9 mouse cellular contexts compared by ENCODE assay signal in the genomic region with DNA sequence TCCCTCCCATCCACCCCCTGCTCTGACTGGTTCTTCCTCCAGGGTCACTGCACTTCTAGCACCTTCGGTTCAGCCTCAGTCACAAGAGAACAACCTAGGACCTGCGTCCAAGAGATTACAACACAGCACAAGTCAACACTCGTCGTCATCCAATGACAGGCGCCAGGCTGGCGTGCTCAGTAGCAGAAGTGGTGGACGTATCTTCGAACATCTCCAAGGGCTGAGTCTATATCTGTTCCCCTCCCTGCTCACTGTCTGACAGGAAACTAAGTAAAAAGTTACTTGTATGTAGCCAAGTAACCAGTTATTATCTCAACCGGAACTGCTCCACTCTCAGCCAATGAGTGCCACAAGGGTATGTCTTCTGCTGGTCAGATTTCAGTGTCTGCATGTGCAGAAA. TPM values are rescaled to one million over a fixed set of nuclear protein-coding genes. Genes with fewer than 3 reads are reported as not detected.
DNase-seq lines count a peak whose midpoint lies in the region; ATAC-seq and TF ChIP-seq lines count a peak whose summit lies in the region.
"Had no signal": no experiment of that assay in that cellular context is flagged by ENCODE, and none has a peak within 500 bp of the region (broad histone marks: within the 10 kb centered on the region; RNA-seq: fewer than 3 reads in every experiment).

No protein-coding gene starts in this region.

- no peak overlapping the region for H3K4me3 ChIP-seq in forebrain, embryonic 11.5 days (ENCODE audit: low read depth, low read length)
- no peak overlapping the region for H3K4me3 ChIP-seq in forebrain, embryonic 13.5 days
- H3K4me3 ChIP-seq in bone marrow, adult 2 months (replicated peaks; ENCODE audit: control insufficient read depth, low read depth, low read length): no peak overlapping the region
- H3K4me3 ChIP-seq in hindbrain, embryonic 11.5 days (ENCODE audit: low read depth, low read length): no peak overlapping the region
- no peak overlapping the region for H3K4me3 ChIP-seq in forebrain, embryonic 12.5 days (replicated peaks)
- H3K4me3 ChIP-seq: neural tube, embryonic 12.5 days had no signal

- H3K4me1 ChIP-seq in forebrain, embryonic 11.5 days (replicated peaks; ENCODE audit: control insufficient read depth, insufficient read depth, low read length): no peaks in the 10 kb centered on the region
- no peaks in the 10 kb centered on the region for H3K4me1 ChIP-seq in forebrain, embryonic 13.5 days
- peaks cover 5% of the 10 kb centered on the region for H3K4me1 ChIP-seq in bone marrow, adult 2 months (ENCODE audit: control insufficient read depth, insufficient read depth, low read length)
- H3K4me1 ChIP-seq in hindbrain, embryonic 11.5 days (replicated peaks; ENCODE audit: control insufficient read depth, insufficient read depth, low read length): no peaks in the 10 kb centered on the region
- H3K4me1 ChIP-seq in forebrain, embryonic 12.5 days: no peaks in the 10 kb centered on the region
- H3K4me1 ChIP-seq: neural tube, embryonic 12.5 days had no signal

- TF ChIP-seq CTCF in bone marrow, adult 2 months (IDR thresholded peaks at IDR 0.05; ENCODE audit: control insufficient read depth, insufficient read depth, low read length): no peak

- WGBS in forebrain, embryonic 11.5 days: 90% methylated on average over 9 of the region's 9 CpGs
- 89% methylated on average over 9 of the region's 9 CpGs for WGBS in forebrain, embryonic 13.5 days
- WGBS in bone marrow, adult 2 months: 15% methylated on average over 9 of the region's 9 CpGs
- 90% methylated on average over 9 of the region's 9 CpGs for WGBS in hindbrain, embryonic 11.5 days
- WGBS in forebrain, embryonic 12.5 days: 91% methylated on average over 9 of the region's 9 CpGs

- no peak for DNase-seq in forebrain, embryonic 11.5 days (ENCODE audit: low spot score)
- DNase-seq in heart, postnatal 36 days: peak; percentile 39 to 62
- no peak for DNase-seq in hindbrain, embryonic 11.5 days (ENCODE audit: low spot score)
- no peak for DNase-seq in kidney, postnatal 25 days

- H3K9ac ChIP-seq in forebrain, embryonic 11.5 days (ENCODE audit: low read length): no peak overlapping the region
- no peak overlapping the region for H3K9ac ChIP-seq in forebrain, embryonic 13.5 days
- no peak overlapping the region for H3K9ac ChIP-seq in hindbrain, embryonic 11.5 days (ENCODE audit: low read depth, low read length)
- no peak overlapping the region for H3K9ac ChIP-seq in forebrain, embryonic 12.5 days
- H3K9ac ChIP-seq: neural tube, embryonic 12.5 days had no signal

- intact Hi-C loops in heart, postnatal 36 days (cut with DNase I): no loop called here

- no peak overlapping the region for H3K27ac ChIP-seq in forebrain, embryonic 11.5 days (ENCODE audit: low read depth, low read length)
- H3K27ac ChIP-seq in forebrain, embryonic 13.5 days: no peak overlapping the region
- peak overlapping the region; percentile 1; the same call in 1 of the 2 replicates for H3K27ac ChIP-seq in bone marrow, adult 2 months (ENCODE audit: control insufficient read depth, insufficient read depth, low read depth, low read length, poor library complexity)
- H3K27ac ChIP-seq in hindbrain, embryonic 11.5 days (ENCODE audit: low read depth, low read length): no peak overlapping the region
- no peak overlapping the region for H3K27ac ChIP-seq in forebrain, embryonic 12.5 days
- H3K27ac ChIP-seq: neural tube, embryonic 12.5 days had no signal

- no peak for TF ChIP-seq POLR2A in bone marrow, adult 2 months (IDR thresholded peaks at IDR 0.05; ENCODE audit: borderline replicate concordance, control insufficient read depth, low read depth, low read length)

- 0 out of 2 replicates have a peak, but pooled peaks have one; percentile 44 for ATAC-seq in forebrain, embryonic 11.5 days (replicated peaks; ENCODE audit: low FRiP score)
- ATAC-seq in forebrain, embryonic 13.5 days: no peak
- peak; percentile 75 for ATAC-seq in megakaryocyte, adult 5-6 weeks (ENCODE audit: poor library complexity, severe bottlenecking)
- no peak for ATAC-seq in hindbrain, embryonic 11.5 days (ENCODE audit: low FRiP score)
- ATAC-seq in forebrain, embryonic 12.5 days (ENCODE audit: low FRiP score): no peak

- no peaks in the 10 kb centered on the region for H3K9me3 ChIP-seq in forebrain, embryonic 11.5 days (ENCODE audit: control insufficient read depth, low read length)
- H3K9me3 ChIP-seq in forebrain, embryonic 13.5 days (replicated peaks): no peaks in the 10 kb centered on the region
- no peaks in the 10 kb centered on the region for H3K9me3 ChIP-seq in hindbrain, embryonic 11.5 days (ENCODE audit: control insufficient read depth, low read length)
- H3K9me3 ChIP-seq in forebrain, embryonic 12.5 days: no peaks in the 10 kb centered on the region
- H3K9me3 ChIP-seq: neural tube, embryonic 12.5 days had no signal

- no peaks in the 10 kb centered on the region for H3K27me3 ChIP-seq in forebrain, embryonic 11.5 days (ENCODE audit: control insufficient read depth, insufficient read depth, low read length)
- no peaks in the 10 kb centered on the region for H3K27me3 ChIP-seq in forebrain, embryonic 13.5 days
- H3K27me3 ChIP-seq in hindbrain, embryonic 11.5 days (ENCODE audit: control insufficient read depth, insufficient read depth, low read length): no peaks in the 10 kb centered on the region
- H3K27me3 ChIP-seq in forebrain, embryonic 12.5 days: no peaks in the 10 kb centered on the region
- H3K27me3 ChIP-seq: neural tube, embryonic 12.5 days had no signal

- H3K36me3 ChIP-seq in forebrain, embryonic 11.5 days (ENCODE audit: control insufficient read depth, insufficient read depth, low read length): no peaks in the 10 kb centered on the region
- no peaks in the 10 kb centered on the region for H3K36me3 ChIP-seq in forebrain, embryonic 13.5 days (ENCODE audit: poor library complexity, severe bottlenecking)
- H3K36me3 ChIP-seq in hindbrain, embryonic 11.5 days (ENCODE audit: control insufficient read depth, insufficient read depth, low read length): no peaks in the 10 kb centered on the region
- no peaks in the 10 kb centered on the region for H3K36me3 ChIP-seq in forebrain, embryonic 12.5 days (replicated peaks)
- H3K36me3 ChIP-seq: neural tube, embryonic 12.5 days had no signal

- H3K4me2 ChIP-seq in forebrain, embryonic 11.5 days (ENCODE audit: low read depth, low read length, severe bottlenecking): no peak overlapping the region
- H3K4me2 ChIP-seq in forebrain, embryonic 13.5 days: no peak overlapping the region
- H3K4me2 ChIP-seq in hindbrain, embryonic 11.5 days (replicated peaks; ENCODE audit: low read depth, low read length): no peak overlapping the region
- no peak overlapping the region for H3K4me2 ChIP-seq in forebrain, embryonic 12.5 days
- H3K4me2 ChIP-seq: neural tube, embryonic 12.5 days had no signal

RNA-seq across cellular contexts. Expression of a gene that starts 16.9 kb away (rescaled TPM):
- polyA plus RNA-seq in forebrain, embryonic 11.5 days (2014; fragmentation: Nextera tagmentation; extraction: Ambion mirVana): 6.2 and 9.1 TPM in 2 replicates
- polyA plus RNA-seq in forebrain, embryonic 13.5 days (2015; fragmentation: Nextera tagmentation; extraction: Ambion mirVana): 3.1 and 6.8 TPM in 2 replicates
- 24.6 and 48.9 TPM in 2 replicates for polyA plus RNA-seq in bone marrow, adult 2 months (2011; ENCODE audit: insufficient read depth, insufficient read length, low replicate concordance, missing spikeins)
- 10 to 100 TPM; 17.8 to 23.8 TPM for total RNA-seq in heart, postnatal 36 days (2021)
- total RNA-seq in megakaryocyte, adult 5-6 weeks (2015): 45.0 and 56.3 TPM in 2 replicates
- 29.8 and 31.6 TPM in 2 replicates for total RNA-seq in megakaryocyte, adult 5-6 weeks (2017)
- 8.6 and 8.9 TPM in 2 replicates for polyA plus RNA-seq in hindbrain, embryonic 11.5 days (2014; fragmentation: Nextera tagmentation; extraction: Ambion mirVana)
- polyA plus RNA-seq in forebrain, embryonic 12.5 days (2016; fragmentation: Nextera tagmentation; extraction: Ambion mirVana): 5.4 and 8.7 TPM in 2 replicates

Comparison
In these comparisons a context has a peak if more than half of its experiments do, and no peak if none do; other contexts are left out.
1. ATAC-seq: peak in forebrain, embryonic 11.5 days (single experiment) and megakaryocyte, adult 5-6 weeks (single experiment); none in forebrain, embryonic 13.5 days (single experiment), hindbrain, embryonic 11.5 days (single experiment) and forebrain, embryonic 12.5 days (single experiment).
2. DNase-seq: peak in heart, postnatal 36 days (2 of 2); none in forebrain, embryonic 11.5 days (single experiment), hindbrain, embryonic 11.5 days (single experiment) and kidney, postnatal 25 days (0 of 2).